Mouse (Mus musculus): Measurements from ENCODE around the gene Arntl.

- TF ChIP-seq POLR2A (IDR thresholded peaks at IDR 0.05; ENCODE audit: low read depth, low read length) = no peak
- TF ChIP-seq RAD21 (IDR thresholded peaks at IDR 0.05; ENCODE audit: low read depth, low read length) = no peak
- TF ChIP-seq USF2 (conservative IDR thresholded peaks at IDR 0.05; ENCODE audit: low read depth, low read length) = no peak
These were observed 72.0 kb downstream of the Arntl start for GRCm38 (mm10) chr7:113279246-113279645.
